Mouse (Mus musculus): ENCODE data around the gene Eif4g1.

Eif4g1 gene

DNA sequence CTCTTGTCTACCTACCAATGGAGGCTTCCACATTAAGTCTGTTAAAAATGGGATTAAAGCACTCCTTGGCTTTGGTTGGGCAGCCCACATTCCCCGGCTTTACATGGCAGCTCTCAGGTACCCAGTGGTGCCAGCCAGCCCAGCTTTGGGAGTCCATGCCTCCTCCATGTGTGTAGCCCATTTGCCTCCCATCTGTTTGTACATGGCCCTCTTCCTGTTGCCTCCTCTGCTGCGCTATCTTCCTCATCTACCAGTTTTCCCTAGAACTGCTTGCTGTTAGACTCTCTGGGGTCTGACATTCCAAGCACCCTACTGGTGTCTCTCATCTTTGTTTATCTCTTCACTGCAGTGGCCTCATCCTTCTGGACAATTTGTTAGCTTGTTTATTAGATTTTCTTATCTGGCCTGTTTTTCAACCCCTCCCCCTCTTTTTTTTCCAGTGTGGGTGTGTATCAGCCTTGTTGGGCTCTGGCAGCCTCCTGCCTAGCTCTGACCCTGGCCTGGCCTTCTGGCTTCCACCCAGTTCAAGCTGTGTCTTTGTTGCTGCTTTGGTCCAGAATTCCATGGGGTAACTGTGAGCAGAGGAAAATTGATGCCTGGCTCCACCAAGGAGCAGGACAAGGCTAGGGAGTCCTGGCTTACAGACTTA, 38.4 kb downstream of the Eif4g1 start:
- DNase-seq (ENCODE audit: low spot score): no peak

- no peak for DNase-seq (ENCODE audit: low spot score)
Observed at GRCm38 (mm10) chr16:20708220-20708938, 40.3 kb downstream of the Eif4g1 start.

GRCm38 (mm10) chr16:20708939-20709734, 41.0 kb downstream of the Eif4g1 start:
- no peak for DNase-seq (ENCODE audit: low spot score)

- DNase-seq (ENCODE audit: low spot score): no peak
Observed at GRCm38 (mm10) chr16:20710370-20710769, 42.3 kb downstream of the Eif4g1 start.

DNA sequence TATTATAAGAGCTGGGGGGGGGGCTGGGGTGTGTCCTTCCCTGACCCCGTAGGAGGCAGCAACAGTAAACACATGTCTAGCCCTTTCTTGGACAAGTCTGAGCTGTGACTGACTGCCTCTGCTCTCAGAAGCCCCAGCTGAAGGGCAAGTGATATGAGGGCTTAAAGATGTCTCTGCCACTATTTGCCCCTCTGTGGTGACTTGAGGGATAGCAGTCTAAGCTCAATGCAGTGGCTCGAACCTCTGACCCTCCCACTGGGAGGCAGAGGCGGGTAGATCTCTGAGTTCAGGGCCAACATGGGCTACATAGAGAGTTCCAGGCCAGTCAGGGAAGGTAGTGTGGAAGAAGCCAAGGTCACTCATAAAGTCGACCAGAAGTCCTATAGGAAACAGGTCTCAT, 42.7 kb downstream of the Eif4g1 start:
- no peak for DNase-seq (ENCODE audit: low spot score)

DNA sequence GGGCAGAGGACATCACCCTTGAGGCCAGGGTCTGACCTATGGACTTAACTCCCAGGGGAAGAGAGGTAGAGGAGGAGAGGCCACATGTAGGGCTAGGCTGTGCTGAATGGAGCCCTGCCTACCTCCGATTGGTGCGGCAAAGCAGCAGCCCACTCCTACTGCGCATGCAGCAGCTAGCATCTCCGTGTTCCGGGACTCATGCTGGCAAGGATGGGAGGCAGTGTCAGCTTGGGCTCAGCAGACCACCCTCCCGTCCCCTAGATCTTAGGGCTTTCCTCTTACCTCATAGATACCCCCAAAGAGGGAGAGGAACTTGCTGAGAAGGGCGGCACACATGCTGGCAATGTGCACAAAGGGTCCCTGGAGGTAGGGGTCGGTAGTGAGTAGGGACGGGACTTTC, 44.1 kb downstream of the Eif4g1 start:
- no peak for DNase-seq (ENCODE audit: low spot score)

DNA sequence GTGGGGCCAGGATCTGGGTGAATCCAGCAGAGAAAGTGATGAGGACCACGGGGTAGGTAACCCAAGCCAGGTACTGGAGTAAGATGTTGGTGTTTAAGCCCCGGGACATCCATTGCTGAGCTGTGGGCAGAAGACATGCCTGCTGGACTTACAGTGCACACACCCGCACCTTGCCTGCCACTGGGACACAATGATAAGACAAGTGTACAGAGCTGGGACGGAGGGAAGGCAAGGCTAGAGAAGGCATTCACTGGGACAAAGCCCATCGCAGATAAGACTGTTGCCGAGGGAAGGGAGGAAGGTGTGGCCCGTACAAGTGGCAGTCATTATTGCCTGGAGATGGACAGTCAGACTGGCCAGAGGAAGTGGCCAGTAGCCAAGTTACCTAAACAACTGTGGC, 44.8 kb downstream of the Eif4g1 start:
- no peak for DNase-seq (ENCODE audit: low spot score)

DNA sequence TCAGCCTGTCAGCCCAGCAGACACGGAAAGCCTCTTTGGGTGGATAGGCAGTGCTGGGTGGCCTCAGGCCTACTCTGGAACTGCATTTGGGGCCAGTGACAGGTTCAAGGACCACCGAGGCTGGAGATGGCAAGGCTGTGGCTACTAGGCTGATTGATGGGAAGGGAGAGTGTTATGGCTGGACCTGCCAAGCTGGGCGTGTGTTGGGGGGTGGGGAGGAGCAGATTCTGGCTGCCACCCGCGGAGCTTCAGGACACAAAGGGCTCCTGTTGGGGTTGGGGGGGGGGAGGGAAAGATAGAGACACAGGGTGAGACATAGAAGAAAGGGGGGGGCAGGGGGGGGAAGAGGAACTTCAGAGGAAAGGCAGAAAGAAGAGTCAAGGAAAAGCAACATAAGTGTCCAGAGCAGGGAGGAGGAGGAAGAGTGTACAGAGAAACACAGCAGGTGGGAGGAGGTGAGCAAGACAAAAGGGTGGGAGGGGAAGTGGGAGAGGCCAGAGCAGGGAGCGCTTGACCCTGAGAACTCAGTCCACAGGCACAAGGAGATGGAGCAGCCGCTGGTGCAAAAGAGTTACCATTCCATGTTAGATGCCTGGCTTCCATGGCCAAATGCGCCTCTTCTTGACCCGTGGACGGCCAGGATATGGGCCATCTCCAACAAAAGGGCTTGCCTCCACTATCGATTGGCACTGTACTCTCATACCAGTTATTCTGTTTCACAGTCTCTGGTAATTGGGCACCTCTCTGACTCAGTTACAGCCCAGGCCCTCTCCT, 46.4 kb downstream of the Eif4g1 start:
- DNase-seq (ENCODE audit: low spot score): no peak

- no peak for DNase-seq (ENCODE audit: low spot score)
Observed at GRCm38 (mm10) chr16:20715161-20715560, 47.0 kb downstream of the Eif4g1 start.

DNA sequence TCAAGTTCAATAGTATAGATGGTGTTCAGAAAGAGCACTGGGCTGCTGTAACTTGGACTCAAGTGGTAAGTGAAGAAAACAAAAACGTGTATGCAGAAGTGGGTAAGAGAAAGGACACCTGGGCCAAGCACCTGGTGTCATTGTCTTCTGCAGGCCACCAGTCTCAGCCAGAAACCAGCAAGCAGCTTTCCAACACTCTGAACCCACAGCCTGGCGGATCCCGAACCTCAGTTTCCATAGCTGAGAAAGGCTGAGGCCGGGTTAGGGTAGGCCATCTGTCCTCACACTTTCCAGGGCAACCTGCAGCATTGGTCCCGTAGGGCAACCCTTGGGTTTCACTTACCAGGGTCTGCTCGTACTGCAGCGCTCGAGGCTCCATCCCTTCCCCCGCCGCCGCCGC, 47.5 kb downstream of the Eif4g1 start:
- DNase-seq (ENCODE audit: low spot score): no peak

GRCm38 (mm10) chr16:20715976-20716840, 48.1 kb downstream of the Eif4g1 start:
- peak; percentile 81 for DNase-seq (ENCODE audit: low spot score)

DNA sequence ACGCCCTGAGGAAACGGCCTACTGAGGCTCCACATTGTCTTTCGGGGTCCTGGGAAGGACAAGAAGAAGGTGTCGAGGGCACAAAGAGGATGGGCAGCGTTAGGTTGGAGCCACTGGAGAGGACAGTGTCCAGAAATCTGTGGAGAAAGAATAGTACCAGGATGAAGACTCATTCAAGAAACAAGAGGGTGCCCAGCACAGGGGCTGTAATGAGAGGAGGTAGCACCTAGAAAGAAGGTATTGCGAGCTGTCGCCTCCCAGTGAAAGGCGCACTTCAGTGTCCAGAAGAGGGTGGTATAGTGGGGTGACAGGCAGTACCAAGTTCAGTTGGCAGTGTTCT, 48.7 kb downstream of the Eif4g1 start:
- DNase-seq (ENCODE audit: low spot score): no peak

DNA sequence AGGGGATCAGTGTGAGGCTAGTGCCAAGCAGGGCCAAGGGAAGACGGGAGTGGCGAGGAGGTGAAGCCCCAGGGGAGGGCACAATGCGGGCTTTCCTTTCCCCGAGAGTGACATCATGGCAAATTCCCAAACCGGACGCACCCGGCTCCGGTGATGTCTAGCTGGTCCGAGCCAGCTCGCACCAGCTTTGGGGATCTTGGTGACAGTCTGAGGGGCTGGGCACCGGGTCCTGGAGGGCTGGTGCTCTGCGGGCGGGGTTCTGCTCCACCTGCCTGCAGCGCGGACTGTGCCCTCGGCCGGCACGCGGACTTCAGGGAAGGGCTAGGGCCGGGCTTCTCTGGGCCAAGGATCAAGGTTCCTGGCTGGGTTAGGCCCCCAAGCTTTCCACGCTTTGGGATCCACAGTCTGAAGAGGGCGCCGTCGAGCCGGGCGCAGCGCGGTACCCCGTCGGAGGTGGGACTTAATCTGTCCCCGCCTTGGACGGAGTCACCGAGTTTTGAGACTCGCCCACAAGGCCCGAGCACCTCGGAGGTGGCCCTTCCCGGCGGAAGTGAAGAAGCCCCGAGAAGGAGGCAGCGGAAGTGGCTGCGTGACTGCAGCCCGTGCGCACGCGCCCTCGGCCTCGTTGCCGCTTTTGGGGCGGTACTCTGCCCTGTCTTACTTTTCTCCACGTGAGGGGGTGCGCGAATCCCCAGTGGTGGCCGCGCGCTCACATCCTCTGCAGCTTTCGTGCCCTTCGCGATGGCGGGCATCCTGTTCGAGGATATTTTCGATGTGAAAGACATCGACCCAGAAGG, 49.3 kb downstream of the Eif4g1 start, which contains the start of the genes Polr2h and Clcn2:
Gene Polr2h (plus strand): TSS at position 485 of the 797 bp plus-strand sequence.
Gene Clcn2 (minus strand): TSS at position 566 of the 797 bp plus-strand sequence.
- peak; percentile 97 for DNase-seq (ENCODE audit: low spot score)

GRCm38 (mm10) chr16:20717978-20718670, 50.0 kb downstream of the Eif4g1 start:
- no peak for DNase-seq (ENCODE audit: low spot score)

GRCm38 (mm10) chr16:20721808-20722207, 53.7 kb downstream of the Eif4g1 start:
- DNase-seq (ENCODE audit: low spot score): no peak

DNA sequence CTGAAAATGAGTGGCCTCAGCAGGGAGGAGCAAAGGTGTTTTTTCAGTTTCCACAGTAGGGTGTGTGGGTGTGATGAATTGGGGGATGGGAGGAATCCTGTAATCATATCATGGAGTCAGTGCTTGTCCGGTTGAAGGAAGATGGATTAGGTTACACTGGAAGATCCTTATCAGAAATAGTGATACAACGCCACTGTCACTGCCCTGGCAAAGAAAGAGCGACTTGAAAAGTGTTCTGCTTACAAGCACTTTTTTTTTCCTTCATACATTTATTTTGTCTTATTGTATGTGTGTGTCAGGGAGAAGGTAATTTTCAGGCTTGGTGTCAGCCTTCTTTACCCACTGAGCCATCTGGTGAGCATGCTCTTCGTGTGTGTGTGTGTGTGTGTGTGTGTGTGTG, 54.6 kb downstream of the Eif4g1 start:
- no peak for DNase-seq (ENCODE audit: low spot score)

DNA sequence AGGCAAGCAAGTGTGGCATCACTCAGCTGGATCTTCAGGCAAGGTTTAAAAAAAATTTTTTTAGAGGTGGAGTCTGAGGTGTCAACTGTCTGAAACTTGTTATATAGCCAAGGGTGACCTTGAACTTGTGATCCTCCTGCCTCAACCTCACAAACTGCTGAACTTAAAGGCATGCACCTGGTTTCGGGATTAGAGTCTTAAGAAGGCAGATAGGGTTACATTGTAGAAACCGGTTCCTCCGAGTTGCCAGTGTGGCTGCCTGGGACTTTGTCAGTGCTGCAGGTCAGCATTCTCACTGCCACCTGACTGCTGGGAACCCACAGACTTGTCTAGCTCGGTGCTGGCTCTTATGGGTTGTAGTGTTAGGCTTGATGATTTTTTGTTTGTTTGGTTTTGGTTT, 55.1 kb downstream of the Eif4g1 start:
- DNase-seq (ENCODE audit: low spot score): no peak

DNA sequence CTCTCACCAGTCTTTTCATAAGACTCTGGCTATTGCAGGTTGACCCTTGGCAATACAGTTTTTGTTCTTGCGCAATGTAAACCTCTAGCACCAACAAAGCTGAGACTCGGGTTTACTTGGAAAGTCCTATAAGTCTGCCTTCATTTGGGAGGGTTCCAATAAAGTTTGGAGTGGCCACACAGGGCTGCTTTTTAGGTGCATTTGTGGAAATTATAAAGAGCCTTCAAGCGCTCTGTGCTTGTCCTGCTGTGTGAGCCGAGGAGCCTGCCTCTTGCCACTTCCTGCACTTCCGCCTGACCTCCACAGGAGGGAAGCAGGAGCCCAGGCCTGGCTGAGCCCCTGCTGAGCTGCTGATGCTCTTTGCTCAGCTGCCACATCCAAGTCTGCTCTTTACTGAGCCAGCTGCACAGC, 56.2 kb downstream of the Eif4g1 start:
- DNase-seq (ENCODE audit: low spot score): no peak

DNA sequence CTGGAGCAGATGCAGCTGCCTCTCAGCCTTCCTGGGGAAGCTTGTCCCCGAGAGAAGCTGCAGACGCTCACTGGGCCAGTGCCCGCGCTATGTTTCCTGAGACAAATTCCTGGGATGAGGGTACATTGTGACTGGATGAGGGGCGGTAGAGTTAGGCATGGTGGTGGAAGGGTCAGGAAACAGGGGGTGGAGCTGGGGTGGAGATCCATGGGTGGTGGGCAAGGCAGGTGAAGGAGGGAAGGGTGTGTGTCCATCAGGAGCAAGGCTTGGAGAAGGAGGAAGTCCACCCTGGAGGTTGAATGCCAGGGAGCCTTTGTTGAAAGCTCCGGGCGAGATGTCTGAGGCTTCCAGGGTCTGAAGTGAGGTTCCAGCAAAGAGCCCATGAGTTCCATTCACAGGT, 57.2 kb downstream of the Eif4g1 start:
- DNase-seq (ENCODE audit: low spot score): no peak

GRCm38 (mm10) chr16:20725750-20726149, 57.6 kb downstream of the Eif4g1 start:
- no peak for DNase-seq (ENCODE audit: low spot score)
